Mouse (Mus musculus) testis, adult 2 months (tissue): ENCODE data around the gene 4921524J17Rik. TPM values are rescaled to one million over a fixed set of nuclear protein-coding genes. Genes with fewer than 3 reads are reported as not detected.
A peak's percentile ranks its signal among the peaks of the same experiment; 100 is the strongest.

Source experiments
- H3K27ac ChIP-seq: fragments of 200-500 bp; 2 replicates; pipeline ENCODE4 v1.5.1; 2012; ENCODE audit warnings: low read depth, low read length; ENCODE audit not compliant: control insufficient read depth, insufficient read depth
- H3K27me3 ChIP-seq: fragments of 200-500 bp; 2 replicates; pipeline ENCODE4 v1.6.1; 2012; ENCODE audit warnings: mild to moderate bottlenecking, low read length, moderate library complexity; ENCODE audit not compliant: control insufficient read depth, insufficient read depth
- H3K36me3 ChIP-seq: fragments of 200-500 bp; 2 replicates; pipeline ENCODE4 v1.6.1; 2012; ENCODE audit warnings: mild to moderate bottlenecking, low read length; ENCODE audit not compliant: control insufficient read depth, insufficient read depth
- H3K4me1 ChIP-seq: fragments of 200-500 bp; 2 replicates; pipeline ENCODE4 v1.6.1; 2012; ENCODE audit warnings: low read length; ENCODE audit not compliant: control insufficient read depth, insufficient read depth
- H3K4me3 ChIP-seq: fragments of 200-500 bp; 2 replicates; pipeline ENCODE4 v1.5.1; 2012; ENCODE audit warnings: low read depth, mild to moderate bottlenecking, low read length, moderate library complexity, mixed read lengths; ENCODE audit not compliant: control insufficient read depth
- CTCF ChIP-seq: fragments of 200-500 bp; IDR thresholded peaks from 2 replicates; pipeline ENCODE4 v1.5.1; 2012; ENCODE audit warnings: low read depth, mild to moderate bottlenecking, inconsistent platforms, low read length, moderate library complexity; ENCODE audit not compliant: control insufficient read depth, insufficient read depth, insufficient replicate concordance
- POLR2A ChIP-seq: fragments of 200-500 bp; IDR thresholded peaks from 2 replicates; pipeline ENCODE4 v1.6.1; 2012; ENCODE audit warnings: low read depth, mild to moderate bottlenecking, inconsistent platforms, low read length, moderate library complexity; ENCODE audit not compliant: control insufficient read depth
- polyA plus RNA-seq: library from polyadenylated mRNA; depleted of rRNA; stranded (reverse); fragments of >200 nt; gene quantifications from 2 replicates; pipeline ENCODE4 v1.2.3, GENCODE M21; 2012; rRNA removed

The 4921524J17Rik gene
- 10.3 and 12.4 TPM in 2 replicates for polyA plus RNA-seq

DNA sequence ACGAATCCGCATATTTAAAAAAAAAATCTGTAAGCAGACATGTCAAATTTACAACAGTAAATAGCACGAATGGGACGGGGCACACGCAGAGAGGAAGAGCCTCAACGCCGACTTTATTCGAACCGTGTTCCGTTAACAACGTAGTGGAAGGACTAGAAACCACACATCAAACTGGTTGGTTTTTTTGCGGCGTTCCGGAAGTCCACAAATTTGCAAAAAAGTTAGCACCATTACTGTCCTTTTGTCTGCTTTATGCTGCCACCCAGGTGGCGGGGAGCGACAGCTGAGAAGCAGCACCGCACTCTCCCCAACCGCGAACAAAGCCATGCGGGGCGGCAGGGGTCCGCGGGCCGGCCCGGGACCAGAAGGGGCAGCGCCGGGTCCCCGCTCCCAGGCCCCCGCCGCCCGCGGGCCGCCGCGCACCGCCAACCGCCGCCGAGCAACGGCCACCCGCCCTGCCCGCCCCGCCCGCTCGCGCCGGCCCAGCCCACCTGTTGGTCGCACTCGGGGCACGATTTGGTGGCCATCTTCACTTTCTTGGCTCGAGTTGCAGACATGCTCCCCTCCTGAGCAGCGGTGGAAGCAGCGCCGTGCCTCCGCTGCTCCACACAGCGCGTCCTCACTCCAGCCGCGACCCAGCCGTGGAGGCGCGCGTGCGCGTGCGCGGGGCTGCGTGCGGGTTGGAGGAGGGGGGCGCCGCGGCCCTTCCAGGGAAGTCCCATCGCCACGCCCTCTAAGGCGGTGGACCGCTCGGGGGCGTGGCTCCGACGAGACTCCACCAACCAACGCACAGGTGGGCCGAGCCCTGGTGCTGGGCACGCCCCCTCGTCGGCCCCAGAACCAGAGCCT, at the start of gene 4921524J17Rik:
Gene 4921524J17Rik (minus strand): TSS at position 666 of the 849 bp plus-strand sequence.
- Histone ChIP-seq H3K36me3 (no peaks in the 10 kb centered on the region), H3K4me3 (peak within 1 kb of the TSS; percentile 96), H3K27ac (peak within 1 kb of the TSS; percentile 97), H3K27me3 (no peaks in the 10 kb centered on the region), H3K4me1 (peaks cover 6% of the 10 kb centered on the region)
- TF ChIP-seq POLR2A: peak; percentile 96
- TF ChIP-seq CTCF: no peak

DNA sequence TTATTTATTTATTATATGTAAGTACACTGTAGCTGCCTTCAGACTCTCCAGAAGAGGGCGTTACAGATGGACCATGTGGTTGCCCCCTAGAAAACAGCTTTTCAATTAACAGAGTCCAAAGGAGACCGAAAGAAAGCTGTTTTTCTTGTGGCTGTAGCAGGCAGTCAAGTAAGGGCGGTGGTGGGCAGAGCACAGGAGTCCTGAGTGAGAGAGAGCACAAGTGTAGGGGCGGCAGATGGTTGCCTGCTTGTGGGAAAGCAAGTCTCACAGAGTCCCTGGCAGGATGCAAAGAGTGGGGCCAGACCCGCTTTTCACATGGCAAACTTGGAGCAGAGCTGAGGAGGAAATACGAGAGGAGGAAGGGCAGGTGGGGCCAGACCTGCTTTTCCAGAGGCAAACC, 49.8 kb upstream of the 4921524J17Rik start:
- Histone ChIP-seq H3K4me3 (no peak overlapping the region), H3K4me1 (peaks cover 8% of the 10 kb centered on the region), H3K36me3 (no peaks in the 10 kb centered on the region), H3K27ac (no peak overlapping the region), H3K27me3 (no peaks in the 10 kb centered on the region)
- TF ChIP-seq CTCF: no peak
- TF ChIP-seq POLR2A: no peak

DNA sequence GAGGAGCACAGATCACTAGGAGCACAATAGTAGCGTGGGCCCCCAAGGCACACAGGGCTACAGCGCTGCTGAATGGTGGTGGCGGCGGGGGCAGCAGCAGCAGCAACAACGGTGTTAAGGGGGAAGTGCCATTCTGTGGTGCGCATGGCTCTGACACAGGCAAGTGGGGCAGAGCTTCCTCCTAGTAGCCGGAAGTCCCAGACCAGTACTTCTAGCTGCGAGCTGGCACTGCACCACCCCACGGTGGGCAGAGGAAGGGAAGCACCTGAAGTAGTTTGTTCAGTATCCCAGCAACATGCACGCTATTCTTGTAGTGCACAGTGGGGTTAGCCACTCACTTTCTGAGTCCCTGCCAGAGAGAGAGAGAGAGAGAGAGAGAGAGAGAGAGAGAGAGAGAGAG, 49.3 kb upstream of the 4921524J17Rik start:
- Histone ChIP-seq H3K27me3 (no peaks in the 10 kb centered on the region), H3K27ac (no peak overlapping the region), H3K4me3 (no peak overlapping the region), H3K4me1 (peaks cover 5% of the 10 kb centered on the region), H3K36me3 (no peaks in the 10 kb centered on the region)
- TF ChIP-seq CTCF (no peak), POLR2A (no peak)

DNA sequence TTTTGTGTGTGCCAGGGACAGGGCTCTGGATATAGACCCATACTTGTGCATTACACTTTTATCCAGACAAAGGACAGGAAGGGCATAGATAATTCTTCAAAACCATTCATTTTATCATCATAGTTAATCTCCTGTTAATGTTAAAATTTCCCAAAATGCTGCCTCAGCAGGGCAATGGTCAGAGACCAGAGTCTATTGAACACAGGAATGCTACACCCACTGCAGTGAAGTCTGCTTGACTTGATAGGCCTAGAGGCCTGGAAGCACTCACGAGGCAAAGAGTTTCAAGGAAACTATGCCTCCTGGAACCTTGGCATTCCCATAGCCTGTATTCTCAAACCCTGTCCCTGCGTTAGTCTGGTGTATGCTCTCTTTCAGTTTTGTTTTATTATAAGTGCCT, 47.1 kb upstream of the 4921524J17Rik start:
- Histone ChIP-seq H3K27me3 (no peaks in the 10 kb centered on the region), H3K4me3 (no peak overlapping the region), H3K4me1 (peaks cover 5% of the 10 kb centered on the region), H3K27ac (no peak overlapping the region), H3K36me3 (no peaks in the 10 kb centered on the region)
- TF ChIP-seq CTCF: no peak
- no peak for TF ChIP-seq POLR2A

DNA sequence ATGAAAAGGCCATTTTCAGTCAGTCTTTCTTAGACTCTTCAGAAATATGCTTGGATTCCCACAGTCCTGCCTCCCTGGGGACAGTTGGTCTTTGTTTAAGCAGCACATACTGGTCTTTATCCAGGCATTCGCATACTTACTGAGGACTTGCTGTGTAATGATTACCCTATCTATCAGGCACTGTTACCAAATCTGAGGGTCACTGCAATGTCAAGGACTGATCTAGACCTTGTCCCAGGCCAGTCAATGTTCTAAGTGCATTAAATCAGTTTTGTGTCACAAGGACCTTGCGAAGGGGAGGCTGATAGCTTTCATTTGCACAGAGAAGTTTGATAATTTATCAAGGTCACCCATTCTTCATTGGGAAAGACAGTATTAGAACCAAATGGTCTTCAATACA, 45.8 kb upstream of the 4921524J17Rik start:
- Histone ChIP-seq H3K36me3 (no peaks in the 10 kb centered on the region), H3K27me3 (no peaks in the 10 kb centered on the region), H3K4me3 (no peak overlapping the region), H3K4me1 (peaks cover 2% of the 10 kb centered on the region), H3K27ac (peak overlapping the region; percentile 73)
- no peak for TF ChIP-seq CTCF
- no peak for TF ChIP-seq POLR2A

DNA sequence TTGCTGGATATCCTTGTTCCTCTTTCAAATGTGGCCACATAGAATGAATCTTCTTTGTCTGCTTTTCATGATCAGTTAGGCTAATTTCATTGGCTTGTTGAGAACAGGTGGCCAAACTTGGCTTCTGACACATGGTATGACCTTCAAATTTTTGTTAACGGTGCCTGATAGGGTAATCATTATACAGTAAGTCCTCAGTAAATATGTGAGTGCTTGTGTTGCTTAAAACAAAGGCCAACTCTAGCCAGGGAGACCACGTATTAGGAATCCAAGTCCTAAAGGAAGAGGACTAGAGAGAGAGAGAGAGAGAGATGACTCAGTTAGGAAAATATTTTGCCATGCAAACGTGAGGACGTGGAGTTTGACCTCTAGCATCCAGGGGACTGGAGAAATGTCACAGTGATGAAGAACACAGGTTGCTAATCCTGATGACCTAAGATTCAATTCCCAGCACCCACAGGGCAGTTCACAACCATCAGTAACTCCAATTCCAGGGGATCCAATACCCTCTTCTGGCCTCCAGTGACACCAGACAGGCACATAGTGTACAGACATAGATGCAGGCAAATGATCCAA, 44.4 kb upstream of the 4921524J17Rik start:
- TF ChIP-seq CTCF: no peak
- TF ChIP-seq POLR2A: no peak
- Histone ChIP-seq H3K27ac (peak overlapping the region; percentile 80), H3K4me1 (peaks cover 2% of the 10 kb centered on the region), H3K36me3 (no peaks in the 10 kb centered on the region), H3K4me3 (no peak overlapping the region), H3K27me3 (no peaks in the 10 kb centered on the region)

DNA sequence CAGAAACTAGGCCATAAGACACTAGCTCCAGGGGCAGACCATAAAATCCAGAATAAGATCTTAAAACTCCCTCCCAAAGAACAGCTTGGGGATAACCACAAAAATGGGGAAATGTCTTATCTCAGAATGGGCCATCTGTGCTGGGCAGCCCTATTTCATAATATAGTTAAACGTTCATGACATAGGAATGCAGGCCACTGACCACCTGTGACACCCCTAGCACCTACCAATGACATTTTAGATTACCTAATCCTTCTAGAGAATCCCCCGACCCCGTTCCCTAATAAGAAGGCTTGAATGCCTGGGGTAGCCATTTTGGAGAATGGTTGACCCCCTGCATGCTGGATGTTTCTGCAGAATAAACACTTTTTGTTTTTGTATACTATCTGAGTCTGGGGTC, 42.3 kb upstream of the 4921524J17Rik start:
- TF ChIP-seq POLR2A (no peak), CTCF (no peak)
- H3K4me3 ChIP-seq: no peak overlapping the region
- no peaks in the 10 kb centered on the region for H3K4me1 ChIP-seq
- H3K27ac ChIP-seq: no peak overlapping the region
- no peaks in the 10 kb centered on the region for H3K27me3 ChIP-seq
- H3K36me3 ChIP-seq: no peaks in the 10 kb centered on the region
